Mouse (Mus musculus) forebrain, embryonic 12.5 days (tissue): ENCODE measurements around the gene Tcf7l2. TPM values are rescaled to one million over a fixed set of nuclear protein-coding genes. Genes with fewer than 3 reads are reported as not detected.

Experiments
- ATAC-seq: fragments of 200-750 bp; cut with Nextera tagmentation; 2 replicates; pipeline ENCODE4 v1.8.0; 2017; ENCODE audit warnings: moderate TSS enrichment; ENCODE audit not compliant: low FRiP score
- H3K27ac ChIP-seq: fragments of 300-500 bp; sonication (generic); 2 replicates; pipeline ENCODE4 v1.5.1; 2016; ENCODE audit warnings: mild to moderate bottlenecking
- H3K27me3 ChIP-seq: fragments of 300-500 bp; sonication (generic); 2 replicates; pipeline ENCODE4 v1.6.1; 2016; ENCODE audit warnings: mild to moderate bottlenecking
- H3K36me3 ChIP-seq: fragments of 300-500 bp; sonication (generic); replicated peaks from 2 replicates; pipeline ENCODE4 v1.6.1; 2016; ENCODE audit warnings: mild to moderate bottlenecking
- H3K4me1 ChIP-seq: fragments of 300-500 bp; sonication (generic); 2 replicates; pipeline ENCODE4 v1.6.1; 2016
- H3K4me2 ChIP-seq: fragments of 300-500 bp; sonication (generic); 2 replicates; pipeline ENCODE4 v1.6.1; 2016; ENCODE audit warnings: mild to moderate bottlenecking, moderate library complexity
- H3K4me3 ChIP-seq: fragments of 300-500 bp; sonication (generic); replicated peaks from 2 replicates; pipeline ENCODE4 v1.5.1; 2016; ENCODE audit warnings: mild to moderate bottlenecking
- H3K9ac ChIP-seq: fragments of 300-500 bp; sonication (generic); 2 replicates; pipeline ENCODE4 v1.6.1; 2016; ENCODE audit warnings: mild to moderate bottlenecking
- H3K9me3 ChIP-seq: fragments of 300-500 bp; sonication (generic); 2 replicates; pipeline ENCODE4 v1.6.1; 2016
- WGBS: fragments of 180-500 bp; shearing (Covaris S2); methylation state at CpG from one replicate; pipeline ENCODE4 v1.1.7; 2016; 5-methylcytosine and 5-hydroxymethylcytosine counted together
- polyA plus RNA-seq: library from polyadenylated mRNA; unstranded; fragments of >200 nt; fragmentation: Nextera tagmentation; extraction: Ambion mirVana; gene quantifications from 2 replicates; pipeline ENCODE4 v1.2.1, GENCODE M21; 2016

The Tcf7l2 gene
- polyA plus RNA-seq, 1 experiment from 2014 or later = 220 TPM

DNA sequence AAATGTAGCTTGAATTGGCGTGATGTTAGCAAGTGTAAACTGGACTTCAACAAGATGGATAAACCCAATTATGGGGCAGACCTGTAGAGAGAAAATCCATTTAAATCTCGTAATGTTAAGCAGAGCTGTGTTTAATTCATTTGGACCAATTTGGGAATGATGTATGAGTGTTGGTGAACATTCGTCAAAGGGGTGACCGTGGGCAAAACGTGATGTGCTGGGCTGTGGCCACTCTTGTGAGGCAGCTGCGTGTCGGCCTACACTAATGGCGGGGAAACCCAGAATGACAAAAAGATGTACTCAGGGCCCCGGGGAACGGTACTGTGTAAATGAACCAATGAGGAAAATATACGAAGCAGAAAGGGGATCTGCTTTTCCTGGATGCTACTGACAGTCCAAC is 24.2 kb downstream of the Tcf7l2 start:
- Histone ChIP-seq H3K9ac (no peak overlapping the region), H3K9me3 (no peaks in the 10 kb centered on the region), H3K36me3 (peaks cover 9% of the 10 kb centered on the region; the same call in 1 of the 2 replicates), H3K27ac (no peak overlapping the region), H3K4me3 (no peak overlapping the region), H3K4me1 (peaks cover 15% of the 10 kb centered on the region), H3K4me2 (no peak overlapping the region), H3K27me3 (peaks cover 4% of the 10 kb centered on the region; the same call in 1 of the 2 replicates)
- WGBS = 88% methylated on average over 11 of the region's 11 CpGs
- no peak for ATAC-seq

GRCm38 (mm10) chr19:55767104-55767503 is 25.5 kb downstream of the Tcf7l2 start:
- Histone ChIP-seq H3K4me1 (peaks cover 28% of the 10 kb centered on the region), H3K36me3 (peaks cover 7% of the 10 kb centered on the region; the same call in 1 of the 2 replicates), H3K27me3 (no peaks in the 10 kb centered on the region), H3K27ac (no peak overlapping the region), H3K4me2 (no peak overlapping the region), H3K4me3 (no peak overlapping the region), H3K9ac (no peak overlapping the region), H3K9me3 (no peaks in the 10 kb centered on the region)
- no peak for ATAC-seq
- WGBS = 70% methylated on average over 6 of the region's 6 CpGs

GRCm38 (mm10) chr19:55767579-55767978 is 26.0 kb downstream of the Tcf7l2 start:
- Histone ChIP-seq H3K27me3 (no peaks in the 10 kb centered on the region), H3K4me3 (no peak overlapping the region), H3K36me3 (peaks cover 2% of the 10 kb centered on the region; the same call in 1 of the 2 replicates), H3K4me2 (no peak overlapping the region), H3K9ac (no peak overlapping the region), H3K9me3 (no peaks in the 10 kb centered on the region), H3K4me1 (peaks cover 31% of the 10 kb centered on the region), H3K27ac (no peak overlapping the region)
- ATAC-seq = no peak
- WGBS = 70% methylated on average over 2 of the region's 2 CpGs

GRCm38 (mm10) chr19:55768246-55768645 is 26.6 kb downstream of the Tcf7l2 start:
- no peaks in the 10 kb centered on the region for H3K27me3 ChIP-seq
- no peaks in the 10 kb centered on the region for H3K9me3 ChIP-seq
- no peaks in the 10 kb centered on the region for H3K36me3 ChIP-seq
- peaks cover 38% of the 10 kb centered on the region for H3K4me1 ChIP-seq
- no peak overlapping the region for H3K27ac ChIP-seq
- no peak for ATAC-seq
- H3K9ac ChIP-seq = no peak overlapping the region
- WGBS = 65% methylated on average over 11 of the region's 11 CpGs
- H3K4me3 ChIP-seq = no peak overlapping the region
- no peak overlapping the region for H3K4me2 ChIP-seq

- Histone ChIP-seq H3K4me3 (no peak overlapping the region), H3K9ac (no peak overlapping the region), H3K4me1 (peaks cover 43% of the 10 kb centered on the region), H3K9me3 (no peaks in the 10 kb centered on the region), H3K27ac (no peak overlapping the region), H3K27me3 (no peaks in the 10 kb centered on the region), H3K4me2 (no peak overlapping the region), H3K36me3 (no peaks in the 10 kb centered on the region)
- ATAC-seq = no peak
- 72% methylated on average over 11 of the region's 11 CpGs for WGBS
Observed at GRCm38 (mm10) chr19:55768889-55769288, 27.3 kb downstream of the Tcf7l2 start.

GRCm38 (mm10) chr19:55774334-55774733 is 32.7 kb downstream of the Tcf7l2 start:
- H3K27ac ChIP-seq = no peak overlapping the region

DNA sequence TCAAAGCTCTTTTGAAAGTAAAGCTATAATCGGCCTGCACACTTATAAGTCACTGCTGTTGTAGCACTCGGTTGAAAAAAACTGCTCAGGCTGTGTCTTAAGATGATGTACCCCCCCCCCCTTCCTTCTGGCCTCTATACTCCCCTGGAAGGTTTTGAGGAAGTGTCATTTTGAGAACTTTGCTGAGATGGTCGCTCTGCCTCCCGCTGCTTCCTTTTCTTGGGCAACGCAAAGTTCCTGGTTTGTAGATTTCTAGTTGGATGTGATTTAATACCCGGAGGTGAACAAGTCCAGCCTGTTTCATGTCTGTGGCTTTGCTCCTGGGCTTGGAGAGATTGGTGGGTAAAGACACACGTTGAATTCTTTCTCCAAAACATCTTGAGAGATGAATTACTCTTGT is 33.2 kb downstream of the Tcf7l2 start:
- Histone ChIP-seq H3K4me3 (no peak overlapping the region), H3K27ac (no peak overlapping the region), H3K4me1 (peaks cover 65% of the 10 kb centered on the region), H3K4me2 (no peak overlapping the region), H3K36me3 (no peaks in the 10 kb centered on the region), H3K9me3 (no peaks in the 10 kb centered on the region), H3K27me3 (no peaks in the 10 kb centered on the region), H3K9ac (no peak overlapping the region)
- 80% methylated on average over 7 of the region's 7 CpGs for WGBS
- no peak for ATAC-seq

More at GRCm38 (mm10) chr19:55774334-55774733, 32.7 kb downstream of the Tcf7l2 start:
- H3K4me2 ChIP-seq = no peak overlapping the region
- peaks cover 60% of the 10 kb centered on the region for H3K4me1 ChIP-seq
- ATAC-seq = no peak
- H3K9ac ChIP-seq = no peak overlapping the region
- no peaks in the 10 kb centered on the region for H3K27me3 ChIP-seq
- 76% methylated on average over 4 of the region's 4 CpGs for WGBS
- H3K9me3 ChIP-seq = no peaks in the 10 kb centered on the region
- H3K4me3 ChIP-seq = no peak overlapping the region
- no peaks in the 10 kb centered on the region for H3K36me3 ChIP-seq

DNA sequence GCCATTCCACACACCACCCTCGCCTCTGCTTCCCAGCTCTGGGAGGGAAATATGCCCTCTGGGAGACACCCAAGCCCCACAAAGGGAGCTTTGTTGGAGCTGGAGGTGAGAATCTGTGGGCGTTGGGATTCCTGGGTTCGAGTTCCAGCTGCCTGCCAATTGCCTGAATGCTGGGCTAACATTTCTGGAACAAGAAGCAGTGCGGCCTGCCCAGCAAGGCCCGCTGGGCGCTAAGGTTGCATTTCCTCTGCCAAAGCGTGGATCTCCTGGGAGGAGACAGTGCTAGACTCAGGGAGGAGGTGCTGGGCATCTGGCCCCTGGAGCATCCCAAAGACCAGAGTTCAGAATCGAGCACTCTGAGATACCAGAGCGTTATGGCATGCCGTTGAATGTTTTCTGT is 38.3 kb downstream of the Tcf7l2 start:
- no peak overlapping the region for H3K27ac ChIP-seq
- H3K4me3 ChIP-seq = no peak overlapping the region
- no peak for ATAC-seq
- H3K27me3 ChIP-seq = no peaks in the 10 kb centered on the region
- peaks cover 58% of the 10 kb centered on the region for H3K4me1 ChIP-seq
- H3K4me2 ChIP-seq = no peak overlapping the region
- H3K36me3 ChIP-seq = no peaks in the 10 kb centered on the region
- H3K9me3 ChIP-seq = no peaks in the 10 kb centered on the region
- WGBS = 86% methylated on average over 10 of the region's 10 CpGs
- no peak overlapping the region for H3K9ac ChIP-seq

DNA sequence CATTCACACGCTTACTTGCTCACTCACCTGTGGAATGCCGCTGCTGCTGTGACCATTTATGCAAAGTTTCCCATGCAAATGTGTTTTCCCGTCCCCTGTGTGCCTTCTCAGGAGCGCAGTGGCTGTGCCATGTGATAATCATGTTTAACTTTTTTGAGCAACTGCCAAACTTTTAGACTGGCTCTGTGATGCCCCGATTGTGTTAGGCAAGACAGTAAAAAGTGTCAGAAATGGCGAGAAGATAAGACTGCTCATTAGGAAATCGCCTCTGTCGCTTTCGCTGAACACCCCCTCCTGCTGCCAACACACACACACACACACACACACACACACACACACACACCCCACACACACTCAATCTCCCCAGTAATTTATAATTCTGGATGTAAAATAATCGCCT is 39.5 kb downstream of the Tcf7l2 start:
- Histone ChIP-seq H3K4me3 (no peak overlapping the region), H3K27me3 (no peaks in the 10 kb centered on the region), H3K36me3 (no peaks in the 10 kb centered on the region), H3K27ac (no peak overlapping the region), H3K9me3 (no peaks in the 10 kb centered on the region), H3K4me2 (no peak overlapping the region), H3K9ac (no peak overlapping the region), H3K4me1 (peaks cover 57% of the 10 kb centered on the region)
- ATAC-seq = no peak
- 68% methylated on average over 10 of the region's 10 CpGs for WGBS

- H3K9me3 ChIP-seq = no peaks in the 10 kb centered on the region
- no peaks in the 10 kb centered on the region for H3K36me3 ChIP-seq
- H3K4me3 ChIP-seq = no peak overlapping the region
- 81% methylated on average over 8 of the region's 8 CpGs for WGBS
- H3K4me2 ChIP-seq = no peak overlapping the region
- ATAC-seq = no peak
- H3K4me1 ChIP-seq = peaks cover 61% of the 10 kb centered on the region
- H3K27me3 ChIP-seq = no peaks in the 10 kb centered on the region
- no peak overlapping the region for H3K27ac ChIP-seq
- H3K9ac ChIP-seq = no peak overlapping the region
Observed at GRCm38 (mm10) chr19:55781681-55782080, 40.1 kb downstream of the Tcf7l2 start.

DNA sequence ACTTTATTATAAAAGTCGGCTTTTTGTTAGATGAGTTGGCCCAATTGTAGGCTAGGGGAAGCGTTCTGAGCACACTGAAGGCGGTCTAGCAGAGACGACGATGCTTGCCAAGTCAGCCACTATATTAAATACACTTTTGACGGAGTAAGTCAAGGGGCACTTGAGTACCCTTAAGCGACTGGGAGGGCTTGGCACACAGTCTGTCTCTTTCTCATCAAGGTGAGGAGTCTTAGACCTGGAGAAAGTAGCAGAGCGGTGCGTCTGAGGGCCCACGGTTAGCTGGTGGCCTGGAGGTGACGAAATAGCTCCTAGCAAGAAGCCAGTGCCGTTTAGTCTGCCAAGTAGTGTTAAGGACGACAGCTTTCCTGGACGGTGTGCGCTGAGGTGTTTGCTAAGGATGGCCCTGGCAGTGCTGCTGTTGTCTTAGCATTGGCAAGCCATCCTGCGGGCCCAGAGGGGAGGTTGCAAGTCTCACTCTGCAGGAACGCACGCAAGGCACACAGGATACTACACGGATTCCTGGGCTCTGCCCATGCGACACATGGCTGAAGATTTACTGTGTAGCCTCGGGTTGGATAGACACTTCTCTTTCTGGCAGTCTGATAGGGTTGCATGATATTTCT is 43.3 kb downstream of the Tcf7l2 start:
- no peak for ATAC-seq
- Histone ChIP-seq H3K27me3 (no peaks in the 10 kb centered on the region), H3K9ac (no peak overlapping the region), H3K36me3 (peaks cover 2% of the 10 kb centered on the region; the same call in 1 of the 2 replicates), H3K27ac (no peak overlapping the region), H3K4me3 (no peak overlapping the region), H3K4me2 (no peak overlapping the region), H3K4me1 (peaks cover 58% of the 10 kb centered on the region), H3K9me3 (no peaks in the 10 kb centered on the region)
- 90% methylated on average over 21 of the region's 21 CpGs for WGBS

DNA sequence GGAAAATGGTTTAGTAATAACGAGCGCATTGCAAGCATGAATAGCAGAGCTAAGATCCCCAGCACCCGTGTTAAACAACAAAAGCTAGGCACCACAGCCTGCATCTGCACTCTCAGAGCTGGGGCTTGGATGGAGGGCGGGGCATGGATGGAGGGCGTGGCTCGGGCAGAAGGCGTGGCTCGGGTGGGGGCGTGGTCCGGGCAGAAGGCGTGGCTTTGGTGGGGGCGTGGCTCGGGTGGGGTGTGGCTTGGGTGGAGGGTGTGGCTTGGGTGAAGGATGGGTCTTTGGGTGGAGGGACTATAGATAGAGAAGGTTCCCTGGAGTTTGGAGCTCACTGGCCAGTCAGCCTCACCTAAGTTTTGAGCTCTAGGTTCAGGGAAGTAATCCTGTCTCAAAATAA is 45.8 kb downstream of the Tcf7l2 start:
- Histone ChIP-seq H3K9ac (no peak overlapping the region), H3K27me3 (no peaks in the 10 kb centered on the region), H3K4me1 (peaks cover 51% of the 10 kb centered on the region), H3K27ac (0 out of 2 replicates have a peak overlapping the region, but pooled peaks have one; percentile 10), H3K4me2 (no peak overlapping the region), H3K36me3 (peaks cover 2% of the 10 kb centered on the region; the same call in 1 of the 2 replicates), H3K9me3 (no peaks in the 10 kb centered on the region), H3K4me3 (no peak overlapping the region)
- no peak for ATAC-seq
- WGBS = 84% methylated on average over 13 of the region's 13 CpGs

GRCm38 (mm10) chr19:55788285-55788904 is 46.8 kb downstream of the Tcf7l2 start:
- peaks cover 48% of the 10 kb centered on the region for H3K4me1 ChIP-seq
- ATAC-seq = peak; percentile 79
- no peaks in the 10 kb centered on the region for H3K27me3 ChIP-seq
- H3K9me3 ChIP-seq = no peaks in the 10 kb centered on the region
- H3K36me3 ChIP-seq = peaks cover 2% of the 10 kb centered on the region; the same call in 1 of the 2 replicates
- H3K4me2 ChIP-seq = no peak overlapping the region
- H3K27ac ChIP-seq = peak overlapping the region; percentile 70
- no peak overlapping the region for H3K4me3 ChIP-seq
- no peak overlapping the region for H3K9ac ChIP-seq
- WGBS = 8% methylated on average over 7 of the region's 7 CpGs
